Mouse (Mus musculus) hindbrain, embryonic 16.5 days (tissue): ENCODE measurements around the gene Tulp2. TPM values are rescaled to one million over a fixed set of nuclear protein-coding genes. Genes with fewer than 3 reads are reported as not detected.

ENCODE experiments used
- ATAC-seq: fragments of 200-750 bp; cut with Nextera tagmentation; 2 replicates; pipeline ENCODE4 v1.8.0; 2017; ENCODE audit warnings: moderate TSS enrichment, moderate library complexity
- H3K27ac ChIP-seq: fragments of 300-500 bp; sonication (generic); 2 replicates; pipeline ENCODE4 v1.5.1; 2014; ENCODE audit warnings: low read depth, mild to moderate bottlenecking, control low read depth, low read length, moderate library complexity
- H3K27me3 ChIP-seq: fragments of 300-500 bp; sonication (generic); replicated peaks from 2 replicates; pipeline ENCODE4 v1.6.1; 2014; ENCODE audit warnings: low read length; ENCODE audit not compliant: control insufficient read depth, insufficient read depth
- H3K36me3 ChIP-seq: fragments of 300-500 bp; sonication (generic); 2 replicates; pipeline ENCODE4 v1.6.1; 2014; ENCODE audit warnings: mild to moderate bottlenecking, low read length, moderate library complexity, mixed read lengths; ENCODE audit not compliant: control insufficient read depth, insufficient read depth
- H3K4me1 ChIP-seq: fragments of 300-500 bp; sonication (generic); 2 replicates; pipeline ENCODE4 v1.6.1; 2014; ENCODE audit warnings: low read depth, low read length; ENCODE audit not compliant: control insufficient read depth, insufficient read depth
- H3K4me2 ChIP-seq: fragments of 300-500 bp; sonication (generic); 2 replicates; pipeline ENCODE4 v1.6.1; 2014; ENCODE audit warnings: mild to moderate bottlenecking, low read length, control low read depth, moderate library complexity
- H3K4me3 ChIP-seq: fragments of 300-500 bp; sonication (generic); 2 replicates; pipeline ENCODE4 v1.5.1; 2014; ENCODE audit warnings: mild to moderate bottlenecking, low read length, control low read depth, moderate library complexity
- H3K9ac ChIP-seq: fragments of 300-500 bp; sonication (generic); 2 replicates; pipeline ENCODE4 v1.6.1; 2014; ENCODE audit warnings: low read depth, mild to moderate bottlenecking, control low read depth, low read length, moderate library complexity
- H3K9me3 ChIP-seq: fragments of 300-500 bp; sonication (generic); 2 replicates; pipeline ENCODE4 v1.6.1; 2014; ENCODE audit warnings: mild to moderate bottlenecking, low read length, moderate library complexity; ENCODE audit not compliant: control insufficient read depth
- WGBS: fragments of 180-500 bp; shearing (Covaris S2); extraction: QIAGEN DNeasy Blood & Tissue Kit; methylation state at CpG from one replicate; pipeline ENCODE4 v1.1.7; 2014; 5-methylcytosine and 5-hydroxymethylcytosine counted together
- polyA plus RNA-seq: library from polyadenylated mRNA; unstranded; fragments of >200 nt; fragmentation: Nextera tagmentation; extraction: Ambion mirVana; gene quantifications from 2 replicates; pipeline ENCODE4 v1.2.1, GENCODE M21; 2015

The Tulp2 gene
- polyA plus RNA-seq, 1 experiment from 2014 or later: 0.20 TPM

GRCm38 (mm10) chr7:45550821-45551511 lies 69.3 kb downstream of the Tulp2 start:
- no peaks in the 10 kb centered on the region for H3K4me1 ChIP-seq
- no peak overlapping the region for H3K4me2 ChIP-seq
- no peak overlapping the region for H3K9ac ChIP-seq
- WGBS: 85% methylated on average over 11 of the region's 11 CpGs
- no peak overlapping the region for H3K27ac ChIP-seq
- no peaks in the 10 kb centered on the region for H3K36me3 ChIP-seq
- H3K27me3 ChIP-seq: no peaks in the 10 kb centered on the region
- H3K4me3 ChIP-seq: no peak overlapping the region
- no peak for ATAC-seq
- H3K9me3 ChIP-seq: no peaks in the 10 kb centered on the region

- ATAC-seq: no peak
- WGBS: 90% methylated on average over 8 of the region's 8 CpGs
- no peak overlapping the region for H3K4me3 ChIP-seq
- no peak overlapping the region for H3K4me2 ChIP-seq
- H3K27ac ChIP-seq: no peak overlapping the region
- H3K36me3 ChIP-seq: no peaks in the 10 kb centered on the region
- no peaks in the 10 kb centered on the region; the same call in 1 of the 2 replicates for H3K27me3 ChIP-seq
- no peaks in the 10 kb centered on the region for H3K9me3 ChIP-seq
- H3K4me1 ChIP-seq: no peaks in the 10 kb centered on the region
- no peak overlapping the region for H3K9ac ChIP-seq
These were observed 69.8 kb downstream of the Tulp2 start for GRCm38 (mm10) chr7:45551512-45551883.

GRCm38 (mm10) chr7:45553519-45553918 lies 71.8 kb downstream of the Tulp2 start:
- Histone ChIP-seq H3K27ac (no peak overlapping the region), H3K36me3 (no peaks in the 10 kb centered on the region), H3K9ac (no peak overlapping the region), H3K9me3 (no peaks in the 10 kb centered on the region), H3K27me3 (no peaks in the 10 kb centered on the region; the same call in 1 of the 2 replicates), H3K4me2 (no peak overlapping the region), H3K4me3 (no peak overlapping the region), H3K4me1 (no peaks in the 10 kb centered on the region)
- 66% methylated on average over 8 of the region's 8 CpGs for WGBS
- no peak for ATAC-seq

- no peak for ATAC-seq
- WGBS: 89% methylated on average over 2 of the region's 2 CpGs
- no peak overlapping the region for H3K9ac ChIP-seq
These were observed 72.3 kb downstream of the Tulp2 start for GRCm38 (mm10) chr7:45553990-45554389.

GRCm38 (mm10) chr7:45554744-45555143 lies 73.1 kb downstream of the Tulp2 start, which contains the start of gene Hsd17b14:
Hsd17b14 (plus strand) TSS chr7:45554893.
- no peaks in the 10 kb centered on the region for H3K9me3 ChIP-seq
- no peak within 1 kb of the TSS for H3K4me3 ChIP-seq
- no peaks in the 10 kb centered on the region for H3K36me3 ChIP-seq
- no peaks in the 10 kb centered on the region for H3K4me1 ChIP-seq
- no peak for ATAC-seq
- H3K4me2 ChIP-seq: no peak within 1 kb of the TSS
- no peaks in the 10 kb centered on the region; the same call in 1 of the 2 replicates for H3K27me3 ChIP-seq
- no peak within 1 kb of the TSS for H3K9ac ChIP-seq
- WGBS: 47% methylated on average over 8 of the region's 8 CpGs
- no peak within 1 kb of the TSS for H3K27ac ChIP-seq

More at GRCm38 (mm10) chr7:45553990-45554389, 72.3 kb downstream of the Tulp2 start:
- no peak overlapping the region for H3K4me3 ChIP-seq
- H3K9me3 ChIP-seq: no peaks in the 10 kb centered on the region
- H3K4me2 ChIP-seq: no peak overlapping the region
- no peaks in the 10 kb centered on the region for H3K36me3 ChIP-seq
- no peak overlapping the region for H3K27ac ChIP-seq
- no peaks in the 10 kb centered on the region for H3K4me1 ChIP-seq
- H3K27me3 ChIP-seq: no peaks in the 10 kb centered on the region; the same call in 1 of the 2 replicates

- 34% methylated on average over 8 of the region's 8 CpGs for WGBS
- H3K9ac ChIP-seq: peak overlapping the region; percentile 35; the same call in 1 of the 2 replicates
- no peak overlapping the region for H3K27ac ChIP-seq
- no peaks in the 10 kb centered on the region for H3K9me3 ChIP-seq
- no peaks in the 10 kb centered on the region; the same call in 1 of the 2 replicates for H3K27me3 ChIP-seq
- H3K36me3 ChIP-seq: no peaks in the 10 kb centered on the region
- H3K4me3 ChIP-seq: no peak overlapping the region
- H3K4me1 ChIP-seq: no peaks in the 10 kb centered on the region
- ATAC-seq: no peak
- no peak overlapping the region for H3K4me2 ChIP-seq
These were observed 74.1 kb downstream of the Tulp2 start for GRCm38 (mm10) chr7:45555787-45556186.

GRCm38 (mm10) chr7:45558907-45559306 lies 77.2 kb downstream of the Tulp2 start:
- no peaks in the 10 kb centered on the region for H3K36me3 ChIP-seq
- no peak for ATAC-seq
- H3K4me2 ChIP-seq: no peak overlapping the region
- no peak overlapping the region for H3K9ac ChIP-seq
- H3K27ac ChIP-seq: no peak overlapping the region
- H3K4me1 ChIP-seq: no peaks in the 10 kb centered on the region
- H3K9me3 ChIP-seq: no peaks in the 10 kb centered on the region
- 71% methylated on average over 6 of the region's 6 CpGs for WGBS
- no peaks in the 10 kb centered on the region; the same call in 1 of the 2 replicates for H3K27me3 ChIP-seq
- no peak overlapping the region for H3K4me3 ChIP-seq

GRCm38 (mm10) chr7:45560241-45560640 lies 78.6 kb downstream of the Tulp2 start:
- 90% methylated on average over 7 of the region's 7 CpGs for whole genome bisulfite sequencing
- ATAC-seq: no peak
- Histone ChIP-seq H3K27me3 (no peaks in the 10 kb centered on the region; the same call in 1 of the 2 replicates), H3K4me1 (no peaks in the 10 kb centered on the region), H3K9ac (no peak overlapping the region), H3K9me3 (no peaks in the 10 kb centered on the region), H3K27ac (no peak overlapping the region), H3K4me2 (no peak overlapping the region), H3K4me3 (no peak overlapping the region), H3K36me3 (no peaks in the 10 kb centered on the region)

- Histone ChIP-seq H3K9me3 (no peaks in the 10 kb centered on the region), H3K9ac (no peak overlapping the region), H3K27me3 (no peaks in the 10 kb centered on the region; the same call in 1 of the 2 replicates), H3K36me3 (no peaks in the 10 kb centered on the region), H3K27ac (no peak overlapping the region), H3K4me3 (no peak overlapping the region), H3K4me2 (peak overlapping the region; percentile 34; the same call in 1 of the 2 replicates), H3K4me1 (no peaks in the 10 kb centered on the region)
- 26% methylated on average over 17 of the region's 17 CpGs for WGBS
- peak; percentile 85 for ATAC-seq
These were observed 79.4 kb downstream of the Tulp2 start for GRCm38 (mm10) chr7:45560843-45561623.
